Mouse (Mus musculus): ENCODE results near the gene Fen1.

DNA sequence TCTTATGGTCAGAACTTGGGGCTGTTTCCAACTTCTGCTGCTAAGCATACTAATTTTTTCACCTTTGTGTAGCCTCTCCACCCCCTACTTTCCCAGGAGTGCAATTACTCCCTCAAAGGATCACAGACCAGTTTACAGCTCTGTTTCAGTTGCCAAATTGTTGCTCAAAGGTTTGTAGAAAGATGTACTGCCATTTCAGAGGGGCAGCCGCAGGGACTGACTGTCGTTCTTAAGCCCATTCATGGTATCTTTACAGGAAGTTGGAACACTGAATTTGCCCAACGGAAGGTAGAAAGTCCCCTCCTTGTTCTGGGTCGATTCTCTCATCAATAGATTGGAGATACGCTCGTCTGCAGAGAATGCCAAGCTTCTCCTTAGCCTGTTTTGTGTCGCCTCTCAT is 32.6 kb downstream of the Fen1 start:
- TF ChIP-seq CTCF (IDR thresholded peaks at IDR 0.05; ENCODE audit: control insufficient read depth, insufficient read depth, insufficient read length) = no peak
- no peak for TF ChIP-seq USF1 (IDR thresholded peaks at IDR 0.05; ENCODE audit: low read depth)
- TF ChIP-seq CEBPB (IDR thresholded peaks at IDR 0.05; ENCODE audit: low read depth) = no peak
- TF ChIP-seq MAX (IDR thresholded peaks at IDR 0.05) = no peak
- TF ChIP-seq MYOG (IDR thresholded peaks at IDR 0.05; ENCODE audit: control insufficient read depth, extremely low read depth, insufficient read length) = no peak
- no peak for TF ChIP-seq MYOD1 (IDR thresholded peaks at IDR 0.05; ENCODE audit: control insufficient read depth, insufficient read length, low read depth)

Data from C2C12 (cell line).